ENCODE assay signal across 10 mouse cellular contexts in the genomic region with DNA sequence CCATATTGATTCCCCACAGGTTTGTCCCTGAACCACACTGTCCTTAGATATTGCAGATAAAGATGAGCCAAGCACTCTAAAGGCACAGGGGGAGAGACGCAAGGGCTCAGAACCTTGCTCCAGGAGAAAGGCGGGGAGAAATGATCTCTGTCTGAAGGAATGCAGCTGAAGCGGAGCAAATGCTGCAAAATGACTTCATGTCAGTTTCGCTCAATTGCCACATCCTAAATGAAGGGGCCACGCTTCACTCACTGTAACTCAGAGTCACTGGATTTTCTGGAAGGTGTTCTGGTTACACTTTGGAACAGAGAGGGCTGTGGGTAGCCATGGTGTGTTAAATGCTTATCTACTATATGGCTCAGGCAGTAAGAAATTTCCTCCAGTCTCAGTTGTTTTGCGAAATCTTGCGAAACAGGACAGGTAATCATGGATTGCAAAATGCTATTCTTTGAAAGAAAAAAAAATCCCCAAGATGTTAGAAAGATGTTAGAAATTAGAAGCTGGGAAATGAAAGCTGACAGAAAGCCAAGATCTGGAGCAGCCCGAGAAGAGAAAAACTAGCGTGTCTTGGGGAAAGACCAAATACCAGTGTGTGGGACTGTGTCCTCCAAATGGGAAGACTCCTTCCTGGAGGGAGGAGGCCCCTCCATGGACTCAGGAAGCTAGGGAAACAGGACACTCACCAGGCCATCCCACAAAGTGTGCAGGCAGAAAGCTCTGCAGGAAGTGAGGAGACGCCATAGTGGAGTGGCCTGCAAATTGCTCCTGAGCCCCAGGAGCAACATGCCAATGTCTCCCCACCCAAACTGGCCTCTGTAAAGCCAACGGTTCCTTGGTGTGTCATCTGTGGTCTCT.
DNase-seq lines count a peak whose midpoint lies in the region; ATAC-seq and TF ChIP-seq lines count a peak whose summit lies in the region.
"Had no signal": no experiment of that assay in that cellular context is flagged by ENCODE, and none has a peak within 500 bp of the region (broad histone marks: within the 10 kb centered on the region; RNA-seq: fewer than 3 reads in every experiment).

No protein-coding gene starts in this region.

- peaks cover 43% of the 10 kb centered on the region for H3K4me1 ChIP-seq in lung, adult 2 months (ENCODE audit: control insufficient read depth, insufficient read depth, low read length)
- peaks cover 57% of the 10 kb centered on the region for H3K4me1 ChIP-seq in heart, embryonic 15.5 days (replicated peaks)
- peaks cover 9% of the 10 kb centered on the region for H3K4me1 ChIP-seq in stomach, postnatal 0 days (replicated peaks; ENCODE audit: control insufficient read depth, insufficient read depth)

- H3K27me3 ChIP-seq in heart, embryonic 15.5 days, result no peaks in the 10 kb centered on the region
- no peaks in the 10 kb centered on the region for H3K27me3 ChIP-seq in stomach, postnatal 0 days (ENCODE audit: control insufficient read depth, insufficient read depth, low read length)

- H3K4me3 ChIP-seq in gastrocnemius, adult 2 months, result peak overlapping the region; percentile 32; the same call in 1 of the 2 replicates
- H3K4me3 ChIP-seq in lung, adult 2 months (replicated peaks; ENCODE audit: extremely low read depth, low read depth, low read length), result no peak overlapping the region
- no peak overlapping the region for H3K4me3 ChIP-seq in heart, embryonic 15.5 days
- no peak overlapping the region for H3K4me3 ChIP-seq in stomach, postnatal 0 days (ENCODE audit: low read depth, low read length)

- WGBS in lung, adult 2 months, result 38% methylated on average over 11 of the region's 11 CpGs
- 55% methylated on average over 11 of the region's 11 CpGs for WGBS in heart, embryonic 15.5 days
- WGBS in stomach, postnatal 0 days, result 46% methylated on average over 11 of the region's 11 CpGs

- H3K36me3 ChIP-seq in heart, embryonic 15.5 days, result no peaks in the 10 kb centered on the region
- H3K36me3 ChIP-seq in stomach, postnatal 0 days (ENCODE audit: control insufficient read depth, insufficient read depth, low read length), result no peaks in the 10 kb centered on the region

- H3K4me2 ChIP-seq in heart, embryonic 15.5 days, result no peak overlapping the region
- H3K4me2 ChIP-seq in stomach, postnatal 0 days (replicated peaks; ENCODE audit: low read depth), result no peak overlapping the region

- intact Hi-C loops in gastrocnemius, adult 2 months (cut with DNase I), result loop anchor here (5.0 kb wide), 1 partner anchor 75 kb away; no protein-coding TSS in a partner anchor
- intact Hi-C loops in gastrocnemius, postnatal 36 days (cut with DNase I), result no loop called here

- no peak for TF ChIP-seq CTCF in gastrocnemius, adult 2 months (IDR thresholded peaks at IDR 0.05)
- no peak for TF ChIP-seq CTCF in lung, adult 2 months (IDR thresholded peaks at IDR 0.05; ENCODE audit: insufficient read depth, low read length)
- TF ChIP-seq CTCF in stomach, postnatal 0 days (IDR thresholded peaks at IDR 0.05; ENCODE audit: low read depth), result no peak

- peak overlapping the region; percentile 68 for H3K27ac ChIP-seq in gastrocnemius, adult 2 months
- H3K27ac ChIP-seq in heart, embryonic 15.5 days, result peak overlapping the region; percentile 71
- peak overlapping the region; percentile 14; the same call in 1 of the 2 replicates for H3K27ac ChIP-seq in stomach, postnatal 0 days (replicated peaks)

- no peak for TF ChIP-seq EP300 in stomach, postnatal 0 days (optimal IDR thresholded peaks at IDR 0.05)

- no peak for ATAC-seq in heart, embryonic 15.5 days (replicated peaks; ENCODE audit: insufficient number of reproducible peaks, insufficient read depth, low FRiP score, low read depth)
- no peak for ATAC-seq in stomach, postnatal 0 days (ENCODE audit: low FRiP score, low TSS enrichment)
- ATAC-seq: inflammation-experienced regulatory T-cells, adult 6 months had no signal

- no peak overlapping the region for H3K9ac ChIP-seq in heart, embryonic 15.5 days
- no peak overlapping the region for H3K9ac ChIP-seq in stomach, postnatal 0 days (ENCODE audit: low read length)

- H3K9me3 ChIP-seq in heart, embryonic 15.5 days (replicated peaks), result no peaks in the 10 kb centered on the region
- H3K9me3 ChIP-seq in stomach, postnatal 0 days (ENCODE audit: control insufficient read depth, low read length), result no peaks in the 10 kb centered on the region

- peak; percentile 39 for DNase-seq in gastrocnemius, adult 2 months
- DNase-seq in gastrocnemius, postnatal 36 days, result no peak
- peak; percentile 43 for DNase-seq in lung, postnatal 10 days
- no peak for DNase-seq in lung, adult 2 months
- no peak for DNase-seq in stomach, postnatal 0 days (ENCODE audit: low spot score)
- DNase-seq in thymus, postnatal 25 days, result no peak
- DNase-seq in cerebellum, postnatal 10 days, result no peak
- DNase-seq: right cerebral cortex, postnatal 14 days had no signal

- TF ChIP-seq POLR2A in lung, adult 2 months (IDR thresholded peaks at IDR 0.05; ENCODE audit: borderline replicate concordance, extremely low read depth, low read depth, low read length), result no peak

Comparison
In these comparisons a context has a peak if more than half of its experiments do, and no peak if none do; other contexts are left out.
1. DNase-seq: peak in gastrocnemius, adult 2 months (single experiment) and lung, postnatal 10 days (single experiment); none in gastrocnemius, postnatal 36 days (0 of 2), lung, adult 2 months (single experiment), stomach, postnatal 0 days (single experiment), thymus, postnatal 25 days (single experiment) and cerebellum, postnatal 10 days (0 of 2).
2. H3K27ac ChIP-seq: peak in every context shown above with its lines; median percentile 71 in heart, embryonic 15.5 days; 68 in gastrocnemius, adult 2 months; 14 in stomach, postnatal 0 days.